Mouse (Mus musculus) heart, embryonic 14.5 days (tissue): ENCODE data around the gene Ints3. TPM values are rescaled to one million over a fixed set of nuclear protein-coding genes. Genes with fewer than 3 reads are reported as not detected.

Experiments
- ATAC-seq: fragments of 200-750 bp; cut with Nextera tagmentation; 2 replicates; pipeline ENCODE4 v1.8.0; 2017; ENCODE audit warnings: low read depth, moderate TSS enrichment; ENCODE audit not compliant: insufficient number of reproducible peaks, insufficient read depth, low FRiP score
- H3K27ac ChIP-seq, 2 experiments: fragments of 200-500 bp in 1 of 2; fragments of 300-500 bp in 1 of 2; sonication (generic) in 1 of 2; replicated peaks in 1 of 2; 2 replicates each; pipeline ENCODE4 v1.5.1; 2012 to 2014; ENCODE audit warnings: low read depth in 2 of 2, low read length in 2 of 2, control low read depth in 1 of 2, mild to moderate bottlenecking in 1 of 2, mixed read lengths in 1 of 2; ENCODE audit not compliant: control insufficient read depth in 1 of 2, insufficient read depth in 1 of 2
- H3K27me3 ChIP-seq: fragments of 300-500 bp; sonication (generic); 2 replicates; pipeline ENCODE4 v1.6.1; 2014; ENCODE audit warnings: mild to moderate bottlenecking, low read length, control low read depth; ENCODE audit not compliant: control insufficient read depth, insufficient read depth
- H3K36me3 ChIP-seq: fragments of 300-500 bp; sonication (generic); 2 replicates; pipeline ENCODE4 v1.6.1; 2014; ENCODE audit warnings: mild to moderate bottlenecking, control low read depth, low read length, mixed read lengths; ENCODE audit not compliant: control insufficient read depth, insufficient read depth
- H3K4me1 ChIP-seq, 2 experiments: fragments of 200-500 bp in 1 of 2; fragments of 300-500 bp in 1 of 2; sonication (generic) in 1 of 2; 2 replicates each; pipeline ENCODE4 v1.6.1; 2012 to 2014; ENCODE audit warnings: low read length in 2 of 2, control low read depth in 1 of 2, mixed read lengths in 1 of 2; ENCODE audit not compliant: control insufficient read depth in 2 of 2, insufficient read depth in 2 of 2
- H3K4me2 ChIP-seq: fragments of 300-500 bp; sonication (generic); 2 replicates; pipeline ENCODE4 v1.6.1; 2014; ENCODE audit warnings: mild to moderate bottlenecking, low read length
- H3K4me3 ChIP-seq, 2 experiments: fragments of 200-500 bp in 1 of 2; fragments of 300-500 bp in 1 of 2; sonication (generic) in 1 of 2; 2 replicates each; pipeline ENCODE4 v1.5.1; 2012 to 2014; ENCODE audit warnings: low read length in 2 of 2, mild to moderate bottlenecking in 2 of 2, control low read depth in 1 of 2, low read depth in 1 of 2, moderate library complexity in 1 of 2; ENCODE audit not compliant: control insufficient read depth in 1 of 2, insufficient read depth in 1 of 2
- H3K9ac ChIP-seq: fragments of 300-500 bp; sonication (generic); 2 replicates; pipeline ENCODE4 v1.6.1; 2014; ENCODE audit warnings: mild to moderate bottlenecking, low read length
- H3K9me3 ChIP-seq: fragments of 300-500 bp; sonication (generic); 2 replicates; pipeline ENCODE4 v1.6.1; 2016; ENCODE audit warnings: low read length, control low read depth; ENCODE audit not compliant: control insufficient read depth
- WGBS: fragments of 180-500 bp; shearing (Covaris S2); extraction: QIAGEN DNeasy Blood & Tissue Kit; methylation state at CpG from one replicate; pipeline ENCODE4 v1.1.7; 2014; 5-methylcytosine and 5-hydroxymethylcytosine counted together
- polyA plus RNA-seq: library from polyadenylated mRNA; unstranded; fragments of >200 nt; fragmentation: Nextera tagmentation; extraction: Ambion mirVana; gene quantifications from 2 replicates; pipeline ENCODE4 v1.2.1, GENCODE M21; 2014

Gene Ints3
- polyA plus RNA-seq, 1 experiment from 2014 or later, result 22.1 TPM

DNA sequence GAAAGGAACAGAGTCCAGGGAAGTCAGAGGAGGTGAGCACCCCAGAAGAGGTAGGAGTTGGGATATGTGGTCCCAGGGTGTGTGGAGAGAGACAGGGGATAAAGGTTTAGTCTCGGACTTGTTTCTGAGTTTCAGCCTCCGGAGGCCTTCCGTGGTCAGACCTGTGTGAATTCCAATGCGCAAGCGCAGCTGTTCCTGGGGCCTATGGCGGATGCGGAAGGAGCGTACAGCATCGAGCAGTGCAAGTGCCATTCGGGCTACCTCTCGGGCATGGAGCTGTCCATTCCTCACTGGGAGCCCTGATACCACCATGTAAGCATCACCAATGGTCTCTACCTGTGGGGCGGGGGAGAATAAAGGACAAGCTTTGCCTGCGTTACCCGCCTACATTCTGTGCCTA lies 21.5 kb upstream of the Ints3 start:
- H3K27me3 ChIP-seq, result no peaks in the 10 kb centered on the region
- H3K9ac ChIP-seq, result no peak overlapping the region
- peaks cover 8 to 11% of the 10 kb centered on the region in 2 experiments for H3K4me1 ChIP-seq
- H3K27ac ChIP-seq, result no peak overlapping the region
- ATAC-seq, result no peak
- no peak overlapping the region for H3K4me3 ChIP-seq
- H3K36me3 ChIP-seq, result peaks cover 11% of the 10 kb centered on the region; the same call in 1 of the 2 replicates
- H3K4me2 ChIP-seq, result no peak overlapping the region
- 81% methylated on average over 14 of the region's 14 CpGs for WGBS
- no peaks in the 10 kb centered on the region for H3K9me3 ChIP-seq

DNA sequence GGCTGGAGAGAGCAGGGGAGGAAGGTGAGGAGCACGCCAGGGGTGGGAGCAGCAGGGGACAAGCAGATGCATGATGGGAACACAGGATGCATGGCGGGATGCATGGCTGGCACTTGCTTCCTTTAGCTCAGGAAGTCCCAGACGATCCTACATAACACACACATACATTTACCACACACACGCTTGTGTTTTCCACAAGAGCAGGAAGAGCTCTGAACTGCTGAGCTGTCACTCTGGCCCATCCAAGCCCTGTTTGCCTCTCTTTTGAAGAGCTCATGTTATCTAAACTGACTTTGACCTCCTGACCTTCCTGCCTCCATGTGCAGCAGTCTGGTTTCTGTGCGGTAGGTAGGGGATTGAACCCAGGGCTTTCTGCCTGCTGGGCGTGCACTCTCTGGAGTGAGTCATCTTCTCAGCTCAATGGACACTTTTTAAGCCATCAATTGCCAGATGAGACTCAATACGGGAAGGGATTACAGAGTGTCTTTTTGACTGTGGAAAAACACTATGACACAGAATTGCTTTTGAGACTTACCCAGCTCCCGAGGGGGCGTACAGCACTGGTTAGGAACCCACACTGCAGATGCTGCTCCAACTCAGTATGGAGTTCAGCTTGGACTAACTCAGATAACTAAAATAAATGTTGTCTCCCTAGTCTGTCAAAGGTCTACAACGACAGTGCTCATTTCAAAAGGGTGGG lies 18.1 kb upstream of the Ints3 start:
- H3K4me1 ChIP-seq, result peaks cover 15 to 19% of the 10 kb centered on the region in 2 experiments
- peak overlapping the region; percentile 56 for H3K4me2 ChIP-seq
- ATAC-seq, result no peak
- no peaks in the 10 kb centered on the region for H3K9me3 ChIP-seq
- H3K27ac ChIP-seq, result peak overlapping the region; percentile 33 to 45; a peak in 2 of 4 replicates
- peak overlapping the region; percentile 60 for H3K9ac ChIP-seq
- H3K4me3 ChIP-seq, result peak overlapping the region; percentile 26 to 28
- 0 out of 2 replicates have a peak, but pooled peaks cover 5% of the 10 kb centered on the region for H3K36me3 ChIP-seq
- H3K27me3 ChIP-seq, result no peaks in the 10 kb centered on the region
- WGBS, result 36% methylated on average over 10 of the region's 10 CpGs

DNA sequence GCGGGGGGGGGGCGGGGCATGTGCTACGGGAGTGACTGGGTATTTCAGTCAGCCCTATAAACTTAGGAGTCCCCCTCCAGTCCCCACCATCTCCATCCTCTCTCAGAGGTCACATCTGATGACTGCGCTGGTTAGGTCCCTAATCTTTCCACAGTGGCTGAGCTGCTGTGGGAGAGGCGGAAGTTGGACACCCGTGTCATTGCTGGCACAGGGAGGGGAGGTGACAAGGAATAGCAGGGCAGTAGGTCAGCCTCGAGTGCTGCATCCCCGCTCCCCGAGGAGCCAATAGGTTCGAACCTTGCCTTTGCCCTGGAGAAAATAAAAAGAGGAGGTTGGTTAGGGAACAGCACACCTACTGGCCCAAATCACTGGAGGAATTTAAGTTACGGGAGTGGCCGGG lies 17.5 kb upstream of the Ints3 start:
- 21% methylated on average over 12 of the region's 12 CpGs for WGBS
- H3K27me3 ChIP-seq, result no peaks in the 10 kb centered on the region
- H3K4me1 ChIP-seq, result peaks cover 19 to 20% of the 10 kb centered on the region in 2 experiments
- no peak for ATAC-seq
- peak overlapping the region; percentile 26 to 28 for H3K4me3 ChIP-seq
- no peaks in the 10 kb centered on the region for H3K9me3 ChIP-seq
- H3K36me3 ChIP-seq, result 0 out of 2 replicates have a peak, but pooled peaks cover 5% of the 10 kb centered on the region
- H3K4me2 ChIP-seq, result peak overlapping the region; percentile 56
- H3K9ac ChIP-seq, result peak overlapping the region; percentile 60
- peak overlapping the region in 1 of 2 experiments; percentile 45; a peak in 2 of 4 replicates for H3K27ac ChIP-seq

DNA sequence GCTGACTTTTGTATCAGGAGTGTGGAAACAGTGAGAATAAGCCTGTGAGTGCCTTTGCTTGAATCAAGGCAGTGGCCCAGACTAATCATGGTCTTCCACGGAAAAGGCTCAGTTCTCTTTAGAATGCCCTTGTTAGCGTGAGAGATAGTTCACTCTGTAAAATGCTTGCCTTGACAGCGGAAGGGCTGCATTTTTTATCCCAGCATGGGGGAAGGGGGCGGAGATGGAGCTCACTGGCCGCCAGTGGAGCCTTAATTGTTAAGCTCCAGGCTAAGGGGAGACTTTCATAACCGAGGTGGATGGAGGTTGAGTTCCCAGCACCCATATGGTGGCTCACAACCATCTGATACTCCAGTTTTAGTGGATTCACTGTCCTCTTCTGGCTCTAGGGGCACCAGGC lies 15.2 kb upstream of the Ints3 start:
- Histone ChIP-seq H3K9ac (no peak overlapping the region), H3K36me3 (no peaks in the 10 kb centered on the region), H3K27me3 (no peaks in the 10 kb centered on the region), H3K4me3 (no peak overlapping the region), H3K27ac (peak overlapping the region; percentile 46 to 94; a peak in 2 of 4 replicates), H3K4me2 (no peak overlapping the region), H3K4me1 (peaks cover 23 to 24% of the 10 kb centered on the region in 2 experiments), H3K9me3 (no peaks in the 10 kb centered on the region)
- WGBS, result 57% methylated on average over 6 of the region's 6 CpGs
- ATAC-seq, result no peak

DNA sequence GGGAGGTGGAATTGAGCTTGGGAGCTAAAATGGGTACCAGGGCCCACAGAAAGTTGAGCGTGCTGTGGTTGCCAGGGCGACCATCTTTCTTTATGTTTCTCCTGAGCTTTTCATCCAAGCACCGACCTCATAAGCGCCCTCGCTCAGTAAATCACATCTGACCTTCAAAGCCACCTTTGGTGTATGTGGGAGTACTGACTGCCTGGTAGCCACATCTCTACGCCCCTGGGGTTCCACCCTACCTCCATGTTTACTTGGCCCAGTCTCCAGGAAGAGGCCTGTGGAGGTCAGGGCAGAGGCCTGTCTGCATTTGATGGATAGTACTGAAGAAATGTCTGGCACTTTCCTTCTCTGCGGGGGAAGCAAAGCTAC lies 13.7 kb upstream of the Ints3 start:
- Histone ChIP-seq H3K9me3 (no peaks in the 10 kb centered on the region), H3K4me1 (peaks cover 23 to 24% of the 10 kb centered on the region in 2 experiments), H3K27ac (peak overlapping the region; percentile 94 to 97), H3K36me3 (no peaks in the 10 kb centered on the region), H3K27me3 (no peaks in the 10 kb centered on the region), H3K4me2 (peak overlapping the region; percentile 64), H3K4me3 (peak overlapping the region; percentile 35 to 38; a peak in 3 of 4 replicates), H3K9ac (peak overlapping the region; percentile 68)
- ATAC-seq, result peak; percentile 16; the same call in 1 of the 2 replicates
- 49% methylated on average over 7 of the region's 7 CpGs for WGBS

- Histone ChIP-seq H3K27ac (peak overlapping the region; percentile 94 to 97), H3K27me3 (no peaks in the 10 kb centered on the region), H3K4me1 (peaks cover 23% of the 10 kb centered on the region in 2 experiments), H3K4me2 (peak overlapping the region; percentile 64), H3K36me3 (no peaks in the 10 kb centered on the region), H3K9me3 (no peaks in the 10 kb centered on the region), H3K9ac (peak overlapping the region; percentile 68), H3K4me3 (peak overlapping the region; percentile 35 to 38)
- ATAC-seq, result peak; percentile 93
- under 1% methylated on average over 16 of the region's 17 CpGs for WGBS
These were observed 13.1 kb upstream of the Ints3 start for GRCm38 (mm10) chr3:90446389-90447122.

DNA sequence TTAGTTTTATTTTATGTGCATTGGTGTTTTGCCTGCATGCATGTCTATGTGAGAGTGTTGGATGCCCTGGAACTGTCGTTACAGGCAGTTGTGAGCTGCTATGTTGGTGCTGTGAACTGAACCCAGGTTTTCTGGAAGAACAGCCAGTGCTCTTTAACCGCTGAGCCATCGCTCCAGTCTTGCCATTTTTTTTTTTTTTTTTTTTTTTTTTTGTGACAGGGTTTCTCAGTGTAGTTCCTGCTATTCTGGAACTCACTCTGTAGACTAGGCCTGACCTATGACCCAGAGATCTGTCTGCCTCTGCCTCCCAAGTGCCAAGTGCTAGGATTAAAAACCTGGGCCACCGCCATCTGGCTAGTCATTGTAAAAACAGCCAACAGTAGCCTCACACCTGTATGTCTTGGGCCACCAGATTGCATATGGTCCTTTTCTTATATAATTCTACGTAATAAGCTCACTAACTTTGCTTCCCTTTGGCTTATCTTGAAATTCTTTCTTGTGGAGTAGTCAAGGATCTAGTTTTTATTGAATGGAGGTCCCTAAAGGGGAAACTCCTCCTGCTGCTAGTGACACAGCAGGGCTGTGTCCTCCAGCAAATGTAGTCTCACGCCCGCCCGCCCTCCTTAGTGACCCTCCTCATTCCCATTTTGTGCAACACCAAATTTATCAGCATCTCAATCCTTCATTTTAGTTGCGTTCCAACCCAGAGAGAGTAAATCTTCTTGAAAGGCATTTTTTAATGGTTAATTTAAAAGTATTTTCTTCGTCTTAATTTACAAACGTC lies 12.2 kb upstream of the Ints3 start:
- WGBS, result 63% methylated on average over 11 of the region's 11 CpGs
- H3K4me3 ChIP-seq, result peak overlapping the region in 1 of 2 experiments; percentile 35; a peak in 1 of 4 replicates
- H3K27ac ChIP-seq, result peak overlapping the region; percentile 89 to 94
- H3K9me3 ChIP-seq, result no peaks in the 10 kb centered on the region
- no peaks in the 10 kb centered on the region for H3K36me3 ChIP-seq
- H3K27me3 ChIP-seq, result no peaks in the 10 kb centered on the region
- peak overlapping the region; percentile 68 for H3K9ac ChIP-seq
- peaks cover 14 to 15% of the 10 kb centered on the region in 2 experiments for H3K4me1 ChIP-seq
- H3K4me2 ChIP-seq, result peak overlapping the region; percentile 64
- ATAC-seq, result no peak
